Mouse (Mus musculus): ENCODE measurements at regions not wholly inside any gene's neighbourhood (a gene's known extent, or its start where the extent isn't known, plus 50 kb on each side); places are given as distances from the start of the nearest gene placed in this dataset.
"Not testable (repeated sequence)": the region's sequence is repeated elsewhere in the genome, so short reads cannot be mapped to it uniquely, and the experiment has no call there.

DNA sequence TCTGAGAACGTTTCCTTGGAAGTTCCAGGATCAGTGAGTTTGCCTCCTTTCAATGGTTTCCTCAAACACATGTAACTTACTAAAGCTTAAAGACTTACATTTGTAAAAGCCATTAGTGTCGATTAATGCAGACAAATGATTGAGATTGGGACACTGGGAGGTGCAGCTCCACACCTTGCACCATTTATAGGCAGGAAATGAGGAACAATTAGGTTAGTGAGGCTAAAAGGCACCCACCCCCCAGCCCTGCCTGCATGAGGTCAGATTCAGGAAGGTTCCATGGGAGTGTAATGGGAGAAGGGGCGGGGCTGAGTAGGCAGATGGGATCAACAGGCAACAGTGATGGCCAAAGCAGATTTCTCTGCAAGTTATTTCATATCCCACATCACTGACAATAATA lies 131.1 kb upstream of the Gm12728 start:
- ATAC-seq: no peak

GRCm38 (mm10) chr4:105676690-105677089 lies 113.0 kb upstream of the Gm12728 start:
- ATAC-seq: no peak

DNA sequence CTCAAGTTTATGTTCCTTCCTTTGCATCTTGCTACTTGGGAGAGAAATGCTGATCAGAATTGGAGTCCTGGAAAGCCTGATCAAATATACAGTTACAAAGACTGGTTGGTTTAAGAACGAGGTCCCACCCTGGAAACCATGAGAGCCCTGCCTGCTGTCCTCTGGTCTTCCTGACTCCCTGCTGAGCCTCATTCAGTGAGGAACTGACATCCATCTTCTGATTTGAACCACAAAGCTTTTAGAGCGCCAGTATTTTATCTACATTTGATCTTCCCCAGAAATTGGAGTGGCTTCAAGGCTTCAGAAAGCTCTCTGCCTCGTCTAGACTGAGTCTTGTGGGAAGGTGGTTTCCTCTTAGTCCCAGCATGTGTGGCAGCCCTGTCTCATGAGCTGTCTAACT lies 99.0 kb upstream of the Gm12728 start:
- no peak for ATAC-seq

GRCm38 (mm10) chr4:105692380-105692779 lies 97.3 kb upstream of the Gm12728 start:
- ATAC-seq: no peak

DNA sequence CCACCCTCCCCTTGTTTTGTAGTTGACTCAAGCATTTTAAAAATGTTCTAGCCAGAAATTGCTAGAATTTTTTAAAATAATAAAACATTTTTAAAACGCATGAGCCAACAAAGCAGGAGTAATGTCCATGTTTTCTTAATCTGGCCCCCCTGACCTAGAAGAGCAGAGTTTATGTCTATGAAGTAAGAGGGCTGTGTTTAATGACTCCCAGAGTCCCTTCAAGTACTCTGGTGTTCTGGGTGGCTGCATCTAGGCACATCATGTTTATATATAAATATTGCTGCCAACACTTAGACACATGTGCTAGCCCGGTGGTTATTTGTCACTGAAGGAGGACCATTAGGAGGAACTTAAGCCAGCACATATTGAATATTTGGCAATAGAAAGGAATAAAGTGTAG lies 93.8 kb upstream of the Gm12728 start:
- ATAC-seq: no peak

GRCm38 (mm10) chr4:105697123-105697522 lies 92.5 kb upstream of the Gm12728 start:
- no peak for ATAC-seq

GRCm38 (mm10) chr4:105702036-105702435 lies 87.6 kb upstream of the Gm12728 start:
- no peak for ATAC-seq

DNA sequence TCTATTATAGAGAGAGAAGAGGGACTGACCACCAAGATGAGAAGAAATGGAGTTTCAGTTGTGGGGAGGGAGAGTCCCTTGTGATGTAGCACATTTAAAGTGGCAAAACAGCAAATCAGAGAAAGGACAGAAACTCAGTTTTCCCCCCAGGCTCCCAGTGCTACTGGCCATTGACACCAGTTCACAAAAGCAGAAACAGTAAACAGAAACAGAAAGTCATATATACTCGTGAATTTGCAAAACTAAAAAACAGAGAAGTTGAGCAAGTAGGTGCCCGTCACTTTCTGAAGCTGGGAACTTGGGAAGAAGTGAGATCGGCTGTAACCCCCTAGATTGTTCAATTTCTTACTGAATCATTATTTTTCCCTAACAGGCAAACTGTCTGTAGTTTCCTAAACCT lies 86.3 kb upstream of the Gm12728 start:
- no peak for ATAC-seq

DNA sequence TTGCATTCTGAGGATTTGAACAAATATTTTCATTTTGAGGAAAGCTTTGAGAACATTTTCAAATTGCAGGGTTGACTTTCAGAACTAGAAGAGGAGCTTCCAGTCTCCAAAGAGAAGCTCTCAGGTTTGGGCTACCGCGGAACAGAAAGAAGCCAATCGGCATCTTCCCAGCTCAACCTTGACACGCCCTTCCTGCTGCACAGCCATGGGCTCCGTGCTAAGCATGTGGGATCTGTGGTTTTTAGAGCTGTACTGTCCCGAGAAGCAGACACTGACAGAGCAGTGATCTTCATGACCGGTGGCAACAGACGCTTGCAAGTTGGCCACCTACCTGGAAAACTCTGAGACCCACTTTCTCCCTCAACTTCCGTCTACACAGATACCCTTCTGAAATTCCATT lies 85.4 kb upstream of the Gm12728 start:
- ATAC-seq: no peak

GRCm38 (mm10) chr4:105705996-105706395 lies 83.7 kb upstream of the Gm12728 start:
- ATAC-seq: no peak

DNA sequence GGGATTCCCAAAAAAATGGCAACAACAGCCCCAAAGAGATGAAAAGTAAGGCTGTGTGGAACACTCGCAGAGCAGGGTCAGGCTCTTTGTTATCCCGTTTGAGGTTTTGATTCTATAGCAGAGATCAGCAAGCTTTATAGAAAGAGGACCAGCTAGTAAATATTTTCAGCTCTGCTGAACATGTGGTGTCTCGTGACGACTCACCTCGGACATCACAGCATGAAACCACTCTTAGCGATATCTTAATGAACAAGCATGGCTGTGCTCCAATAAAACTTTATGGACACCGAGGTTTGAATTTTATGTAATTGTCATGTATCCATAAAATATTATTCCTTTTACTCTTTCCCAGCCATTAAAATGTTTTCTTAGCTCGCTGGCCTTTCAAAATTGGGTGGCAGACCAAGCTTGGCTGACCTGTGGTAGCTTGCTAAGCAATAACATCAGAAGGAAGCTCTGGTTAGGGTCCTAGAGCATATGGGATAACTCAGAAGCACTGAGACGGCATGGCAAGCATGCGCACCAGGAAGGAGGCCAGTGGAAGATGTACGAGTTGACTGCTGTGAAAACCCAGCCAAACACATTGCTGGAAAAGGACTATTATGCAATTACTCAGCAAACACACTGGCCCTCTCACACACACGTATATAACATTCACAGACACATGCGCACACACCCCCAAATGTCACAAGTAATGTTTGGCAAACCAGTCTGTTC lies 81.4 kb upstream of the Gm12728 start:
- ATAC-seq: no peak

GRCm38 (mm10) chr4:105713956-105714355 lies 75.7 kb upstream of the Gm12728 start:
- no peak for ATAC-seq

GRCm38 (mm10) chr4:105718080-105718479 lies 71.6 kb upstream of the Gm12728 start:
- ATAC-seq: no peak

GRCm38 (mm10) chr4:105728696-105729095 lies 61.0 kb upstream of the Gm12728 start:
- no peak for ATAC-seq

GRCm38 (mm10) chr4:105730900-105731299 lies 58.8 kb upstream of the Gm12728 start:
- no peak for ATAC-seq

DNA sequence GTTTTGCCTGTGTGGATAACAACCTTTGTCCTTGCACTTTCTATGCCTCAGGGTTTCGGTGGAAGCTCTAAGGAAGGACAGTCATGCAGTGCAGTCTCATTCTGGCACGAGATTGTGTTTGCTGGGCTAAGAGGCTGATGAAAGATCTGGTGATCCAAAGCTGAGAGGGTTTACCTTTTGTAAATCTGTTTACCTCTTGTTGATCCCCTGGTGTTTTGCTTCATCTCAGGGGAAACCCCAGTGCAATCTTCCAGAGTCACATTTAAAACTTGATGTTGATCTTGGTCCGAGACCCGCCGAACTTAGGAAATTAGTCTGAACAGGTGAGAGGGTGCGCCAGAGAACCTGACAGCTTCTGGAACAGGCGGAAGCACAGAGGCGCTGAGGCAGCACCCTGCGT lies 54.6 kb upstream of the Gm12728 start:
- ATAC-seq: not testable (repeated sequence)

Data from activated CD4-positive, CD25-positive, alpha-beta regulatory T cell, adult 4 months (primary cell).